Mouse (Mus musculus) heart, adult 8-10 months (tissue): Measurements from ENCODE around the gene Il1rapl1. TPM values are rescaled to one million over a fixed set of nuclear protein-coding genes. Genes with fewer than 3 reads are reported as not detected.
A peak's percentile ranks its signal among the peaks of the same experiment; 100 is the strongest.

ENCODE experiments used
- DNase-seq: peaks from one replicate; pipeline ENCODE4 v3.0.0; 2022; ENCODE audit warnings: low spot score
- total RNA-seq, 4 experiments: library from RNA; stranded (reverse); gene quantifications; 2 replicates each; pipeline ENCODE4 v1.2.4; 2022

The Il1rapl1 gene
- total RNA-seq, 4 experiments from 2014 or later: 0.09 to 0.22 TPM; not detected in 2

DNA sequence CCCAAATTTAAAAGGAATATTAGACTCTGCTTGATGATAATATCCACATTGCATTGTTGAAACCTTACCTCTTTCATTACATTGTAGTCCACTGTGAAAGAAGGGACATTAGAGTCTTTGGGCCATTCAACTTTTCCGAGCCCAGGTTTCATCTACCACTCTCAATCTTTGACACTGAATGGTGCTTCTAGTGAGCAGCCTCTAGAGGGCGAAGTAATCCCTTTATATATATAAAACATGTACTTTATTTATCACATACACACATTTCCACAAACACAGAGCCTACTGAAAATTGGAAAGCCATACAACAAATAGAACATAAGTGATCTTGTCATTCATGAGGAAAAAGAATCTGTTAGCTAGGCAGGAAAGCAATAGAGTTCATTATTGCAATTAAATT lies 459.8 kb downstream of the Il1rapl1 start:
- DNase-seq: no peak

GRCm38 (mm10) chrX:87600914-87601313 lies 514.5 kb downstream of the Il1rapl1 start:
- no peak for DNase-seq

DNA sequence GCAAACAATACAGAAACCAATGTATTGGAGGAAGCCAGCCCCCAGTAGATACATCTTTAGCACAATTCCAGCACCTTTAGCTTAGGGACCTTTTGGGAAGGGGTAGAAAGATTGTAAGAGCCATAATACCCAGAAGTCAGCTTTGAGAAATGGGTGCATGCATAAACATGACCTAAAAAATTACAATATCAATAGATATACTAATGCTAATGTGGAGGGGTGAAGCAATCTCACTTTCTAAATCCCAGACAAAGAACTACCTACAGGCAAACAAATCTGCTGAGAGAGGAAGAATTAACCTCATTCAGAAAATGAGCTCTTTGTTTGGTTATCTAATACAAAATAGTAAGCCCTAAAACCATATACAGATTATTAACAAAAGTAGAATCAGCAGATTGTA lies 607.4 kb downstream of the Il1rapl1 start:
- no peak for DNase-seq

DNA sequence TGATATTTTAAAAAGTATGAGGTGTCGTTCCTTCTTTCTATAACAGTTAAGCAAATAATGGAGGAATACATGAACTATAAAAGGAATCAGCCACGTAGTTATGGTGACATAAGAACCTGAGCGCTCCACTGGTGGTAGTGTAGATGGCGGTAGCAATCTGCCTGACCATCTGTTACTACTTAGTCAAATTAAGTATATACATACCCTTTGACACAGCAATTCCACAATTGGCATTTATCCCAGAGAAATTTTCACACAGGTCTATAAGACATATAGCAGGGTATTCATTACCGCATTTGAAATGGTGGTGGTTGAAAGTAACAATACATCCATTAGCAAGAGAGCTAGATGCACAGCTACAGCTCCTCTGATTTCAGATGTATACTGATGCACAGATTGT lies 612.8 kb downstream of the Il1rapl1 start:
- DNase-seq: no peak

DNA sequence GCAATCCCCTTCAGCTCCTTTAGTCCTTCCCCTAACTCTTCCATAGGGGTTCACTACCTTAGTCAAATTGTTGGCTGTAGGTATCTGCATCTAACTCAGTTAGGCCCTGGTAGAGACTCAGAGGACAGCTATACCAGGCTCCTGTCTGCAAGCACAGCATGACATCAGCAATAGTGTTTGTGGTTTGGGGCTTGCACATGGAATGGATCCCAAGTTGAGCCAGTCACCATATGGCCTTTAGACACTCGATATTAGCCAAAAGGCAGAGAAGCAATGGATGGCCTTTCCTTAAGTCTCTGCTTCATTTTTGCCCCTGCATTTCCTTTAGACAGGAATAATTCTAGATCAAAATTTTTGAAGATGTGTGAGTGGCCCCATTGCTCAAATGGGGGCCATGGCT lies 632.0 kb downstream of the Il1rapl1 start:
- no peak for DNase-seq

GRCm38 (mm10) chrX:87238191-87238590 lies 877.3 kb downstream of the Il1rapl1 start:
- DNase-seq: peak; percentile 7

GRCm38 (mm10) chrX:87225280-87225679 lies 890.2 kb downstream of the Il1rapl1 start:
- DNase-seq: no peak

GRCm38 (mm10) chrX:87002296-87002695 lies 1113.1 kb downstream of the Il1rapl1 start:
- no peak for DNase-seq

GRCm38 (mm10) chrX:86955126-86955525 lies 1160.3 kb downstream of the Il1rapl1 start:
- no peak for DNase-seq

GRCm38 (mm10) chrX:86954614-86955013 lies 1160.8 kb downstream of the Il1rapl1 start:
- no peak for DNase-seq

GRCm38 (mm10) chrX:86950940-86951339 lies 1164.5 kb downstream of the Il1rapl1 start:
- no peak for DNase-seq

DNA sequence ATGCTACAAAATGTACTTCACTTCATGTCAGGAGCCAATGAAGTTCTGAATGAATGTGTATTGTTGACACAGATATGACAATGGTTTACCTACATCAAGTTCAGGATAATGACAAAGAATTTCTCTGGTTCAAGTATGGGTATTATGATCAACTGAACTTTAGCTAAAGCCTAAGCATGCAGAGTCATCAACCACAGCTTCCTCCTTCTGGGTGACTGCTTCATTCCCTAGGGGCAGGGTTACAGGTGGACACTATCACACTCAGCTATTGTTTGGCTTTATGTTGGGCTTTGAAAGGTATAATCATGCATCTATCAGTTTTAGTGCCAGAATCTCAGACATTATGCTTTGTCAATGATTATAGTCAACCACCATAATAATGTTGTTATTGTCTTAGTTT lies 1166.3 kb downstream of the Il1rapl1 start:
- no peak for DNase-seq

GRCm38 (mm10) chrX:86854835-86855234 lies 1260.6 kb downstream of the Il1rapl1 start:
- DNase-seq: no peak

GRCm38 (mm10) chrX:86808218-86808617 lies 1307.2 kb downstream of the Il1rapl1 start:
- DNase-seq: no peak

DNA sequence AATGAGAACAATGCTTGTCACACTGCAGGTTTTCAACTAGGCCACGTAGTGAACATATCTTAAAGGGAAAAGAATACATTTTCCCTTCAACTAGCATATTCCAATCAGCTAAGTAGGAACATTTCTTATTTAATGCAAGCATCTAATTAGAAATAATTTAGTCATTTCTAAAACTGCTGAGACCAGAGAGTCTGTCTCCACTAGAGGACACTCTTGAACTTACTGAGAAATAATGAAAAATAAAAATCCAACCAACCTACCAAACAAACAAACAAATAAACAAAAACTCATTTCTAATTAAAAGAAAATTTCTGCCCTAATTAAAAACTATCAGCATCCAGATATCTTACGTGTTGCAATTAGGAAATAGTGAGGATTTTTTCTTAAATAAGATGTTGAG lies 1312.7 kb downstream of the Il1rapl1 start:
- no peak for DNase-seq

- no peak for DNase-seq
Observed at GRCm38 (mm10) chrX:86728803-86729202, 1386.6 kb downstream of the Il1rapl1 start.
